8 mouse cellular contexts compared by ENCODE assay signal in the genomic region with DNA sequence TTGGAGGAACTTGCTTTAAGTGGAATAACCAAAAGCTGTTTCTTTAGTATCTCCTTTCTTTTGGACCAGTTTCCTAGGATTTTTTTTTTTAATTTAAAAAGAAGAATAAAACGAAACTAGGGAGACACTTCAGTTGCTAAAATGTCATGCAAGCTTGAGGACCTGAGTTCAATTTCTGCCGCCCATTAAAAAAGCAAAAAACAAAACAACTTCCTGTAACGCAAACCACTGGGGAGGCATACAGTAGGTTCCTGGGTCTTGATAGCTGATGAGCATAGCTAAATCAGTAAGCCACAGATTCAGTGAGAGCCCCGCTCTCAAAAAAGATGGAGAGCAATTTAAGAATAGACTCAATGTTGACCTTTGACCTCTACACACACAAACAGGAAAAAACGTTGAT. TPM values are rescaled to one million over a fixed set of nuclear protein-coding genes. Genes with fewer than 3 reads are reported as not detected.
DNase-seq lines count a peak whose midpoint lies in the region; ATAC-seq lines count a peak whose summit lies in the region.

No protein-coding gene starts in this region.

- WGBS in heart, embryonic 14.5 days, result 72% methylated on average over 5 of the region's 5 CpGs
- WGBS in midbrain, embryonic 16.5 days, result 80% methylated on average over 5 of the region's 5 CpGs
- WGBS in midbrain, embryonic 14.5 days, result 73% methylated on average over 5 of the region's 5 CpGs
- 70% methylated on average over 5 of the region's 5 CpGs for WGBS in intestine, embryonic 16.5 days
- WGBS in stomach, embryonic 15.5 days, result 65% methylated on average over 5 of the region's 5 CpGs

- H3K9ac ChIP-seq in heart, embryonic 14.5 days (ENCODE audit: low read length), result no peak overlapping the region
- H3K9ac ChIP-seq in midbrain, embryonic 16.5 days (ENCODE audit: low read depth, low read length), result no peak overlapping the region
- H3K9ac ChIP-seq in midbrain, embryonic 14.5 days (replicated peaks; ENCODE audit: low read length), result no peak overlapping the region
- H3K9ac ChIP-seq in intestine, embryonic 16.5 days (ENCODE audit: low read depth, low read length), result 0 out of 2 replicates have a peak overlapping the region, but pooled peaks have one; percentile 31
- H3K9ac ChIP-seq in stomach, embryonic 15.5 days, result no peak overlapping the region

- H3K4me3 ChIP-seq in heart, embryonic 14.5 days (ENCODE audit: control insufficient read depth in 1 of 2, insufficient read depth in 1 of 2, low read depth in 1 of 2, low read length in 2 of 2), result no peak overlapping the region
- no peak overlapping the region for H3K4me3 ChIP-seq in midbrain, embryonic 16.5 days (ENCODE audit: low read depth, low read length)
- no peak overlapping the region for H3K4me3 ChIP-seq in midbrain, embryonic 14.5 days (replicated peaks; ENCODE audit: low read depth, low read length)
- no peak overlapping the region for H3K4me3 ChIP-seq in intestine, embryonic 16.5 days (ENCODE audit: low read length)
- no peak overlapping the region for H3K4me3 ChIP-seq in stomach, embryonic 15.5 days (replicated peaks)

- H3K4me1 ChIP-seq in heart, embryonic 14.5 days (ENCODE audit: control insufficient read depth in 2 of 2, insufficient read depth in 2 of 2, low read length in 2 of 2), result peaks cover 4 to 11% of the 10 kb centered on the region in 2 experiments; a peak in 3 of 4 replicates
- H3K4me1 ChIP-seq in midbrain, embryonic 16.5 days (ENCODE audit: control insufficient read depth, insufficient read depth, low read length), result peaks cover 15% of the 10 kb centered on the region
- H3K4me1 ChIP-seq in midbrain, embryonic 14.5 days (ENCODE audit: control insufficient read depth, insufficient read depth, low read length), result peaks cover 12% of the 10 kb centered on the region
- peaks cover 20% of the 10 kb centered on the region for H3K4me1 ChIP-seq in intestine, embryonic 16.5 days (ENCODE audit: control insufficient read depth, insufficient read depth, low read length)
- peaks cover 22% of the 10 kb centered on the region; the same call in 1 of the 2 replicates for H3K4me1 ChIP-seq in stomach, embryonic 15.5 days

- no peaks in the 10 kb centered on the region for H3K9me3 ChIP-seq in heart, embryonic 14.5 days (ENCODE audit: control insufficient read depth, low read length)
- no peaks in the 10 kb centered on the region for H3K9me3 ChIP-seq in midbrain, embryonic 16.5 days (replicated peaks; ENCODE audit: control insufficient read depth, low read length, poor library complexity, severe bottlenecking)
- H3K9me3 ChIP-seq in midbrain, embryonic 14.5 days (ENCODE audit: control insufficient read depth, low read length), result no peaks in the 10 kb centered on the region
- no peaks in the 10 kb centered on the region for H3K9me3 ChIP-seq in intestine, embryonic 16.5 days (ENCODE audit: control insufficient read depth, low read length)
- no peaks in the 10 kb centered on the region for H3K9me3 ChIP-seq in stomach, embryonic 15.5 days

- H3K27me3 ChIP-seq in heart, embryonic 14.5 days (ENCODE audit: control insufficient read depth, insufficient read depth, low read length), result no peaks in the 10 kb centered on the region
- H3K27me3 ChIP-seq in midbrain, embryonic 16.5 days (ENCODE audit: control insufficient read depth, insufficient read depth, low read depth, low read length), result no peaks in the 10 kb centered on the region
- H3K27me3 ChIP-seq in midbrain, embryonic 14.5 days (ENCODE audit: control insufficient read depth, insufficient read depth, low read length), result peaks cover 3% of the 10 kb centered on the region; the same call in 1 of the 2 replicates
- no peaks in the 10 kb centered on the region for H3K27me3 ChIP-seq in intestine, embryonic 16.5 days (replicated peaks; ENCODE audit: control insufficient read depth, insufficient read depth, low read length)
- no peaks in the 10 kb centered on the region for H3K27me3 ChIP-seq in stomach, embryonic 15.5 days (replicated peaks)

- DNase-seq in heart, adult 11 months, result no peak
- no peak for DNase-seq in midbrain, embryonic 14.5 days
- no peak for DNase-seq in thymus, adult 18-20 months
- DNase-seq in left cerebral cortex, adult 9 months (ENCODE audit: low spot score in 2 of 2), result no peak

- H3K4me2 ChIP-seq in heart, embryonic 14.5 days (ENCODE audit: low read length), result peak overlapping the region; percentile 54
- 0 out of 2 replicates have a peak overlapping the region, but pooled peaks have one; percentile 5 for H3K4me2 ChIP-seq in midbrain, embryonic 16.5 days (ENCODE audit: low read length)
- H3K4me2 ChIP-seq in midbrain, embryonic 14.5 days (ENCODE audit: low read length), result no peak overlapping the region
- H3K4me2 ChIP-seq in intestine, embryonic 16.5 days (ENCODE audit: low read depth, low read length), result peak overlapping the region; percentile 26; the same call in 1 of the 2 replicates
- H3K4me2 ChIP-seq in stomach, embryonic 15.5 days, result peak overlapping the region; percentile 50

- no peak for ATAC-seq in heart, embryonic 14.5 days (ENCODE audit: insufficient number of reproducible peaks, insufficient read depth, low FRiP score, low read depth)
- ATAC-seq in midbrain, embryonic 16.5 days, result no peak
- no peak for ATAC-seq in midbrain, embryonic 14.5 days (ENCODE audit: low FRiP score, low TSS enrichment)
- ATAC-seq in intestine, embryonic 16.5 days, result no peak
- ATAC-seq in stomach, embryonic 15.5 days (ENCODE audit: insufficient read depth, low FRiP score, low read depth), result no peak

- H3K36me3 ChIP-seq in heart, embryonic 14.5 days (ENCODE audit: control insufficient read depth, insufficient read depth, low read length), result peaks cover 12% of the 10 kb centered on the region; the same call in 1 of the 2 replicates
- no peaks in the 10 kb centered on the region; the same call in 1 of the 2 replicates for H3K36me3 ChIP-seq in midbrain, embryonic 16.5 days (ENCODE audit: control insufficient read depth, insufficient read depth, low read length)
- H3K36me3 ChIP-seq in midbrain, embryonic 14.5 days (ENCODE audit: control insufficient read depth, insufficient read depth, low read length), result no peaks in the 10 kb centered on the region
- H3K36me3 ChIP-seq in intestine, embryonic 16.5 days (ENCODE audit: control insufficient read depth, insufficient read depth, low read length), result peaks cover under 1% of the 10 kb centered on the region; the same call in 1 of the 2 replicates
- peaks cover under 1% of the 10 kb centered on the region; the same call in 1 of the 2 replicates for H3K36me3 ChIP-seq in stomach, embryonic 15.5 days

- peak overlapping the region in 1 of 2 experiments; percentile 44; a peak in 2 of 4 replicates for H3K27ac ChIP-seq in heart, embryonic 14.5 days (replicated peaks in 1 of 2; ENCODE audit: control insufficient read depth in 1 of 2, insufficient read depth in 1 of 2, low read depth in 2 of 2, low read length in 2 of 2)
- H3K27ac ChIP-seq in midbrain, embryonic 16.5 days (ENCODE audit: low read length), result no peak overlapping the region
- no peak overlapping the region for H3K27ac ChIP-seq in midbrain, embryonic 14.5 days (replicated peaks; ENCODE audit: low read depth, low read length)
- 0 out of 2 replicates have a peak overlapping the region, but pooled peaks have one; percentile 43 for H3K27ac ChIP-seq in intestine, embryonic 16.5 days (ENCODE audit: low read length)
- H3K27ac ChIP-seq in stomach, embryonic 15.5 days, result peak overlapping the region; percentile 66

RNA-seq across cellular contexts. Expression of gene Rmnd5b, which starts 2.8 kb away (rescaled TPM):
- polyA plus RNA-seq in heart, embryonic 14.5 days (2014; fragmentation: Nextera tagmentation; extraction: Ambion mirVana), result 32.1 and 34.3 TPM in 2 replicates
- 80.0 and 82.7 TPM in 2 replicates for polyA plus RNA-seq in midbrain, embryonic 16.5 days (2015; fragmentation: Nextera tagmentation; extraction: Ambion mirVana)
- 79.2 and 87.7 TPM in 2 replicates for polyA plus RNA-seq in midbrain, embryonic 14.5 days (2014; fragmentation: Nextera tagmentation; extraction: Ambion mirVana)
- 42.0 and 44.4 TPM in 2 replicates for polyA plus RNA-seq in intestine, embryonic 16.5 days (2015; fragmentation: Nextera tagmentation; extraction: Ambion mirVana)
- polyA plus RNA-seq in stomach, embryonic 15.5 days (2015; fragmentation: Nextera tagmentation; extraction: Ambion mirVana), result 39.9 and 43.6 TPM in 2 replicates

RNA-seq across cellular contexts. Expression of gene N4bp3, which starts 12.1 kb away (rescaled TPM):
- polyA plus RNA-seq in heart, embryonic 14.5 days (2014; fragmentation: Nextera tagmentation; extraction: Ambion mirVana), result 10.7 and 12.9 TPM in 2 replicates
- 19.6 and 22.3 TPM in 2 replicates for polyA plus RNA-seq in midbrain, embryonic 16.5 days (2015; fragmentation: Nextera tagmentation; extraction: Ambion mirVana)
- polyA plus RNA-seq in midbrain, embryonic 14.5 days (2014; fragmentation: Nextera tagmentation; extraction: Ambion mirVana), result 11.6 and 15.2 TPM in 2 replicates
- polyA plus RNA-seq in intestine, embryonic 16.5 days (2015; fragmentation: Nextera tagmentation; extraction: Ambion mirVana), result 16.1 and 17.0 TPM in 2 replicates
- polyA plus RNA-seq in stomach, embryonic 15.5 days (2015; fragmentation: Nextera tagmentation; extraction: Ambion mirVana), result 19.8 and 21.5 TPM in 2 replicates

RNA-seq across cellular contexts. Expression of gene D930048N14Rik, which starts 12.3 kb away (rescaled TPM):
- 0.94 and 1.2 TPM in 2 replicates for polyA plus RNA-seq in heart, embryonic 14.5 days (2014; fragmentation: Nextera tagmentation; extraction: Ambion mirVana)
- polyA plus RNA-seq in midbrain, embryonic 16.5 days (2015; fragmentation: Nextera tagmentation; extraction: Ambion mirVana), result 1.2 TPM in 2 replicates
- 0.85 and 1.00 TPM in 2 replicates for polyA plus RNA-seq in midbrain, embryonic 14.5 days (2014; fragmentation: Nextera tagmentation; extraction: Ambion mirVana)
- 3.4 and 3.7 TPM in 2 replicates for polyA plus RNA-seq in intestine, embryonic 16.5 days (2015; fragmentation: Nextera tagmentation; extraction: Ambion mirVana)
- polyA plus RNA-seq in stomach, embryonic 15.5 days (2015; fragmentation: Nextera tagmentation; extraction: Ambion mirVana), result 3.6 and 4.3 TPM in 2 replicates

RNA-seq across cellular contexts. Expression of gene Nhp2, which starts 19.0 kb away (rescaled TPM):
- polyA plus RNA-seq in heart, embryonic 14.5 days (2014; fragmentation: Nextera tagmentation; extraction: Ambion mirVana), result 87.9 and 89.9 TPM in 2 replicates
- 83.7 and 85.9 TPM in 2 replicates for polyA plus RNA-seq in midbrain, embryonic 16.5 days (2015; fragmentation: Nextera tagmentation; extraction: Ambion mirVana)
- polyA plus RNA-seq in midbrain, embryonic 14.5 days (2014; fragmentation: Nextera tagmentation; extraction: Ambion mirVana), result 107 and 115 TPM in 2 replicates
- 150 and 175 TPM in 2 replicates for polyA plus RNA-seq in intestine, embryonic 16.5 days (2015; fragmentation: Nextera tagmentation; extraction: Ambion mirVana)
- 153 and 155 TPM in 2 replicates for polyA plus RNA-seq in stomach, embryonic 15.5 days (2015; fragmentation: Nextera tagmentation; extraction: Ambion mirVana)

RNA-seq across cellular contexts. Expression of gene Hnrnpab, which starts 31.9 kb away (rescaled TPM):
- polyA plus RNA-seq in heart, embryonic 14.5 days (2014; fragmentation: Nextera tagmentation; extraction: Ambion mirVana), result 350 and 369 TPM in 2 replicates
- 273 and 303 TPM in 2 replicates for polyA plus RNA-seq in midbrain, embryonic 16.5 days (2015; fragmentation: Nextera tagmentation; extraction: Ambion mirVana)
- polyA plus RNA-seq in midbrain, embryonic 14.5 days (2014; fragmentation: Nextera tagmentation; extraction: Ambion mirVana), result 489 and 530 TPM in 2 replicates
- polyA plus RNA-seq in intestine, embryonic 16.5 days (2015; fragmentation: Nextera tagmentation; extraction: Ambion mirVana), result 261 and 264 TPM in 2 replicates
- 402 and 413 TPM in 2 replicates for polyA plus RNA-seq in stomach, embryonic 15.5 days (2015; fragmentation: Nextera tagmentation; extraction: Ambion mirVana)

Comparison
In these comparisons a context has a peak if more than half of its experiments do, and no peak if none do; other contexts are left out.
1. H3K27ac ChIP-seq: peak in intestine, embryonic 16.5 days (single experiment) and stomach, embryonic 15.5 days (single experiment); none in midbrain, embryonic 16.5 days (single experiment) and midbrain, embryonic 14.5 days (single experiment).